Mouse (Mus musculus) kidney, postnatal 25 days (tissue): ENCODE measurements around the gene Gpr39.
"Not testable (repeated sequence)": the region's sequence is repeated elsewhere in the genome, so short reads cannot be mapped to it uniquely, and the experiment has no call there.

Experiments
- DNase-seq, 2 experiments: peaks; one replicate each; pipeline ENCODE4 v3.0.0; 2021; ENCODE audit warnings: mixed read lengths in 2 of 2

The Gpr39 gene

GRCm38 (mm10) chr1:125676790-125677273, at the start of gene Gpr39:
Gpr39 (plus strand) TSS chr1:125676995.
- DNase-seq: peak; percentile 89 to 92

GRCm38 (mm10) chr1:125639501-125640253, 37.1 kb upstream of the Gpr39 start:
- DNase-seq: no peak

GRCm38 (mm10) chr1:125643643-125644042, 33.2 kb upstream of the Gpr39 start:
- peak in 1 of 2 experiments; percentile 5 for DNase-seq

GRCm38 (mm10) chr1:125646816-125647215, 30.0 kb upstream of the Gpr39 start:
- not testable (repeated sequence) for DNase-seq

GRCm38 (mm10) chr1:125648011-125648410, 28.8 kb upstream of the Gpr39 start:
- DNase-seq: no peak

GRCm38 (mm10) chr1:125649056-125649455, 27.7 kb upstream of the Gpr39 start:
- no peak for DNase-seq

GRCm38 (mm10) chr1:125652836-125653594, 23.8 kb upstream of the Gpr39 start:
- no peak for DNase-seq

- DNase-seq: no peak
Measured at GRCm38 (mm10) chr1:125657416-125657815, 19.4 kb upstream of the Gpr39 start.

GRCm38 (mm10) chr1:125660151-125660550, 16.6 kb upstream of the Gpr39 start:
- no peak for DNase-seq

GRCm38 (mm10) chr1:125660901-125661300, 15.9 kb upstream of the Gpr39 start:
- DNase-seq: no peak

GRCm38 (mm10) chr1:125662058-125662457, 14.7 kb upstream of the Gpr39 start:
- DNase-seq: no peak

- no peak for DNase-seq
Measured at GRCm38 (mm10) chr1:125662660-125663059, 14.1 kb upstream of the Gpr39 start.

- peak; percentile 45 to 61 for DNase-seq
Measured at GRCm38 (mm10) chr1:125663104-125663503, 13.7 kb upstream of the Gpr39 start.

GRCm38 (mm10) chr1:125665127-125665637, 11.6 kb upstream of the Gpr39 start:
- DNase-seq: no peak

GRCm38 (mm10) chr1:125669035-125669434, 7.8 kb upstream of the Gpr39 start:
- DNase-seq: no peak

- DNase-seq: no peak
Measured at GRCm38 (mm10) chr1:125675186-125675585, 1.6 kb upstream of the Gpr39 start.

- DNase-seq: peak in 1 of 2 experiments; percentile 13
Measured at GRCm38 (mm10) chr1:125677286-125677685, 491 bp downstream of the Gpr39 start.

- DNase-seq: no peak
Measured at GRCm38 (mm10) chr1:125679522-125680077, 2.8 kb downstream of the Gpr39 start.

- DNase-seq: no peak
Measured at GRCm38 (mm10) chr1:125684423-125684822, 7.6 kb downstream of the Gpr39 start.

GRCm38 (mm10) chr1:125685304-125685703, 8.5 kb downstream of the Gpr39 start:
- no peak for DNase-seq

- DNase-seq: peak in 1 of 2 experiments; percentile 11
Measured at GRCm38 (mm10) chr1:125687701-125688420, 11.1 kb downstream of the Gpr39 start.

- DNase-seq: peak in 1 of 2 experiments; percentile 22
Measured at GRCm38 (mm10) chr1:125693541-125693940, 16.7 kb downstream of the Gpr39 start.

GRCm38 (mm10) chr1:125694338-125694737, 17.5 kb downstream of the Gpr39 start:
- no peak for DNase-seq
